Mouse (Mus musculus): Measurements from ENCODE around the gene Spice1. TPM values are rescaled to one million over a fixed set of nuclear protein-coding genes. Genes with fewer than 3 reads are reported as not detected.

Gene Spice1
- polyA plus RNA-seq, 1 experiment from 2014 or later = 23.8 TPM

GRCm38 (mm10) chr16:44384251-44384650 is 37.3 kb downstream of the Spice1 start:
- H3K36me3 ChIP-seq = peaks cover 24% of the 10 kb centered on the region
- DNase-seq (ENCODE audit: low spot score) = no peak
- H3K27me3 ChIP-seq (ENCODE audit: insufficient read depth, poor library complexity, severe bottlenecking) = no peaks in the 10 kb centered on the region
- no peak overlapping the region for H3K4me3 ChIP-seq
- 85% methylated on average over 1 of the region's 1 CpGs for WGBS
- no peak overlapping the region for H3K27ac ChIP-seq
- H3K9me3 ChIP-seq = no peaks in the 10 kb centered on the region
- peaks cover 14% of the 10 kb centered on the region for H3K4me1 ChIP-seq

GRCm38 (mm10) chr16:44391877-44392548 is 45.1 kb downstream of the Spice1 start:
- DNase-seq (ENCODE audit: low spot score) = no peak
- H3K27me3 ChIP-seq (ENCODE audit: insufficient read depth, poor library complexity, severe bottlenecking) = no peaks in the 10 kb centered on the region

DNA sequence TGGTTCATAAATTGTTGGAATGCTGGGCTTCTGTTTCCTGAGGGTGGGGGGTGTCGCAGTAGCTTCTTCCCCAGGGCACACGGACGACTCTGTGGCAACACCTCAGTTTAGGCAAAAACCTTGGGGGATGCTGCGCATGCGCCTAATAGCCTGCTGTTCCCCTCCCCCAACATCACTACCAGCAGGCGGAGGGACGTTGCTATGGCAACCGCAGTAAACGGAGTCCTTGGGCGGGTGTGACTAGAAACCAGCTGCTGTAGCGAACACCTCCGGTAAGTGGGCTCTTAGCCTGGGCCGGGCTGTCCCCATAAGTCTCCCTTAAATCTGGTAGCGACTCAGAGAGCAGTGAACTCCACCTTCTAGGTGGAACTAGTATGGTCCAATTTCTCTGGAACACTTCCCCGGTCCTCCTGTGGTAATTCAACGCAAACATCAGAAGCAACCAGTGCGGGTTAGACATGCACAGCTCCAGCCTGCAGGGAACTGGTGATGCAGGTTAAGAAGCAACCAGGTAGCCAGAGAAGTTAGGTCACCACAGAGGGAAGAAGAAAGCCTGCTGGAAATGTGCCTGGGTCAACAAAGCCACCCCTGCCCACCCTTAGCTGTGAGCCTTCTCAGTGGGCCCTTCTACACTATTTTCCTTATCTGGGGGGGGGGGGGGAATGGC is 47.8 kb downstream of the Spice1 start, which contains the start of gene Cfap44:
Gene Cfap44 (plus strand): TSS at position 220 of the 667 bp plus-strand sequence.
- H3K9me3 ChIP-seq = peaks cover 3% of the 10 kb centered on the region; the same call in 1 of the 2 replicates
- H3K27me3 ChIP-seq (ENCODE audit: insufficient read depth, poor library complexity, severe bottlenecking) = no peaks in the 10 kb centered on the region
- peaks cover 5% of the 10 kb centered on the region; the same call in 1 of the 2 replicates for H3K36me3 ChIP-seq
- 1% methylated on average over 17 of the region's 17 CpGs for WGBS
- H3K4me1 ChIP-seq = peaks cover 27% of the 10 kb centered on the region
- peak within 1 kb of the TSS; percentile 30; the same call in 1 of the 2 replicates for H3K27ac ChIP-seq
- H3K4me3 ChIP-seq = peak within 1 kb of the TSS; percentile 46
- DNase-seq (ENCODE audit: low spot score) = peak; percentile 94

More at GRCm38 (mm10) chr16:44391877-44392548, 45.1 kb downstream of the Spice1 start:
- peaks cover 14% of the 10 kb centered on the region for H3K4me1 ChIP-seq
- 37% methylated on average over 9 of the region's 9 CpGs for WGBS
- no peak overlapping the region for H3K27ac ChIP-seq
- H3K9me3 ChIP-seq = peaks cover 3% of the 10 kb centered on the region; the same call in 1 of the 2 replicates
- peaks cover 22% of the 10 kb centered on the region for H3K36me3 ChIP-seq
- no peak overlapping the region for H3K4me3 ChIP-seq

- WGBS = 89% methylated on average over 5 of the region's 5 CpGs
- Histone ChIP-seq H3K9me3 (no peaks in the 10 kb centered on the region), H3K36me3 (no peaks in the 10 kb centered on the region), H3K4me1 (no peaks in the 10 kb centered on the region), H3K27ac (no peak overlapping the region), H3K27me3 (ENCODE audit: insufficient read depth, poor library complexity, severe bottlenecking) (no peaks in the 10 kb centered on the region), H3K4me3 (no peak overlapping the region)
- no peak for DNase-seq (ENCODE audit: low spot score)
These were observed 58.0 kb downstream of the Spice1 start for GRCm38 (mm10) chr16:44404933-44405332.

GRCm38 (mm10) chr16:44407211-44407610 is 60.3 kb downstream of the Spice1 start:
- no peaks in the 10 kb centered on the region for H3K27me3 ChIP-seq (ENCODE audit: insufficient read depth, poor library complexity, severe bottlenecking)
- no peak overlapping the region for H3K4me3 ChIP-seq
- H3K9me3 ChIP-seq = no peaks in the 10 kb centered on the region
- no peak for DNase-seq (ENCODE audit: low spot score)
- H3K27ac ChIP-seq = no peak overlapping the region
- H3K36me3 ChIP-seq = no peaks in the 10 kb centered on the region
- WGBS = 82% methylated on average over 5 of the region's 5 CpGs
- no peaks in the 10 kb centered on the region for H3K4me1 ChIP-seq

DNA sequence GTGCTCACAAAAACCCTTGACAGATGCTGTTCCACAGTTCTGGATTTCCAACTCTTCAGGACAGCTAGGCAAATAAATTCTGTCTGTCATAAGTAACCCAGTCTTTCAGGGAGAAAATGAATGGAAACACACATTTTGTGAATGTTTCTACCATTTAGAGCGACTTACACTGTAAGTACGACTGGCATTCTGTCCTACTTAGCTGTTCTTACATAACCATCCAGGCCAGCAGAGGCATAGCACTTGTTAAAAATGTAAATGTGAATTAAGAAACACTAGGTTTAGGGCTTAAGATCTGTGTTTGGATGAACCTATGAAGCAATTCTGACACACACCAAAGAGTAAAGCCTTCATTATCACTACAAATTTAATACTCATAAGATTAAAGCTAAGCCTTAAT is 61.4 kb downstream of the Spice1 start:
- H3K4me1 ChIP-seq = no peaks in the 10 kb centered on the region
- no peaks in the 10 kb centered on the region for H3K36me3 ChIP-seq
- H3K27ac ChIP-seq = no peak overlapping the region
- no peak for DNase-seq (ENCODE audit: low spot score)
- no peaks in the 10 kb centered on the region for H3K27me3 ChIP-seq (ENCODE audit: insufficient read depth, poor library complexity, severe bottlenecking)
- H3K4me3 ChIP-seq = no peak overlapping the region
- H3K9me3 ChIP-seq = no peaks in the 10 kb centered on the region
- 82% methylated on average over 2 of the region's 2 CpGs for WGBS

GRCm38 (mm10) chr16:44410176-44410575 is 63.3 kb downstream of the Spice1 start:
- Histone ChIP-seq H3K36me3 (no peaks in the 10 kb centered on the region), H3K9me3 (no peaks in the 10 kb centered on the region), H3K27me3 (ENCODE audit: insufficient read depth, poor library complexity, severe bottlenecking) (no peaks in the 10 kb centered on the region), H3K4me3 (no peak overlapping the region), H3K27ac (no peak overlapping the region), H3K4me1 (no peaks in the 10 kb centered on the region)
- no peak for DNase-seq (ENCODE audit: low spot score)
- WGBS = 55% methylated on average over 6 of the region's 6 CpGs

- H3K36me3 ChIP-seq = no peaks in the 10 kb centered on the region
- H3K4me1 ChIP-seq = no peaks in the 10 kb centered on the region
- no peak overlapping the region for H3K27ac ChIP-seq
- H3K4me3 ChIP-seq = no peak overlapping the region
- DNase-seq (ENCODE audit: low spot score) = no peak
- H3K27me3 ChIP-seq (ENCODE audit: insufficient read depth, poor library complexity, severe bottlenecking) = no peaks in the 10 kb centered on the region
- 65% methylated on average over 8 of the region's 8 CpGs for WGBS
- H3K9me3 ChIP-seq = no peaks in the 10 kb centered on the region
These were observed 70.7 kb downstream of the Spice1 start for GRCm38 (mm10) chr16:44417596-44417995.

DNA sequence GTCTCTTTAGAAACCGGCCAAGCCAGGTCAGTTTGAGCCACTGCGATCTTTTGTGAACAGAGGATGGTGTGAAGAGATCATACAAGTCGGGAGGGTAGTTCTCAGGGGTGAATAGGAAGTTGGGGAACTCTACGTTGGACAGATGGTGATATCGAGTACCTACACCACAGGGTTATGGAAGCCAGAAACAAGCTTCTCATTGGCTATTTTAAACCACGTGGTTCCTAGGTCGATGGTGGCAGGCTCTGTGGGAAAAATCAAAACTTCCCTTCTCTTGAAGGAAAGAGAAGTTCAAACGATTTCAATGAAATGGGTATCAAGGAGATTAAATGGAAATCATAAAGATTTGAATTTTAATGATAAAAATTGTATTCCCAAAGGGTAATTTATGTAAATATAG is 74.8 kb downstream of the Spice1 start:
- H3K9me3 ChIP-seq = no peaks in the 10 kb centered on the region
- peaks cover 5% of the 10 kb centered on the region; the same call in 1 of the 2 replicates for H3K4me1 ChIP-seq
- 80% methylated on average over 8 of the region's 8 CpGs for WGBS
- DNase-seq (ENCODE audit: low spot score) = no peak
- no peaks in the 10 kb centered on the region for H3K27me3 ChIP-seq (ENCODE audit: insufficient read depth, poor library complexity, severe bottlenecking)
- H3K4me3 ChIP-seq = no peak overlapping the region
- no peak overlapping the region for H3K27ac ChIP-seq
- no peaks in the 10 kb centered on the region for H3K36me3 ChIP-seq

DNA sequence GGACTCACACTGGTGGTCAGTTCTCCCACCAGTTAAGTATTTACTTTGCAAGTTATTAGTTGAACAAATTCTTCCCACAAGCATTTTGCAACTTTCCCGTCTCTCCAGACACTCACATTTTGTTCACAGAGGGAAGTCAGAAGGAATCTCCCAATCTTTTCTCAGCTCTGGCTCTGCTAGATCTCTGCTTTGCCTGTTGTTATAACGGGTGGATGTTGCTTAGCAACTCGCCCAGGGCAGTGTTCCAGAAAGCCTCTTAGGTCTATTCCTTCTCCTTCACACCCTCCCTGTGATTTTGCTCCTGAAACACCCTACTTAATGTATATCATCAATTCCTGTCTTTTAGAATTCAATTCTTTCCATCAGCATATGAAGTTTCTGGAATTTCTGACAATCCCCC is 76.6 kb downstream of the Spice1 start:
- H3K27ac ChIP-seq = no peak overlapping the region
- DNase-seq (ENCODE audit: low spot score) = no peak
- no peaks in the 10 kb centered on the region for H3K27me3 ChIP-seq (ENCODE audit: insufficient read depth, poor library complexity, severe bottlenecking)
- peaks cover 5% of the 10 kb centered on the region; the same call in 1 of the 2 replicates for H3K4me1 ChIP-seq
- H3K9me3 ChIP-seq = no peaks in the 10 kb centered on the region
- H3K4me3 ChIP-seq = no peak overlapping the region
- H3K36me3 ChIP-seq = no peaks in the 10 kb centered on the region
- 36% methylated on average over 3 of the region's 3 CpGs for WGBS

- Histone ChIP-seq H3K36me3 (no peaks in the 10 kb centered on the region), H3K4me3 (no peak overlapping the region), H3K4me1 (peaks cover 1% of the 10 kb centered on the region; the same call in 1 of the 2 replicates), H3K27me3 (ENCODE audit: insufficient read depth, poor library complexity, severe bottlenecking) (no peaks in the 10 kb centered on the region), H3K9me3 (no peaks in the 10 kb centered on the region), H3K27ac (no peak overlapping the region)
- WGBS = 76% methylated on average over 5 of the region's 5 CpGs
- DNase-seq (ENCODE audit: low spot score) = no peak
These were observed 81.5 kb downstream of the Spice1 start for GRCm38 (mm10) chr16:44428456-44428855.

DNA sequence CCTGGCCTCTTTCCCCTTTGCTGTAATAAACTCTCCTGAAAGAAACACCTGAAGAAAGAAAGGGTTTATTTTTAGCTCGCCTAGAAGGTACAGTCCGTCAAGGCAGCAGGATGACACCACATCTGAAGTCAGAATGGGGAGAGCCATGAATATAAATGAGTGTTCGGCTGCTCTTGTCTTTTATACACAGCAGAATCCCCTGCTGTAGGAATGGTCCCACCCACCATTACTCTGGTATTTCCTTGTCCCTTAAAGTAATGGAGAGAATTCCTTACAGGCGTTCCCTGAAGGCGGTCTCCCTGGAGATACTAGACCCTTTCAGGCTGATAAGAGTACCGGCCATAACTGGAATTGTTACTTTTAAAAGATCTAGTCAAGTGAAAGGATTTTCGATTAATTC is 83.1 kb downstream of the Spice1 start:
- H3K27me3 ChIP-seq (ENCODE audit: insufficient read depth, poor library complexity, severe bottlenecking) = no peaks in the 10 kb centered on the region
- H3K4me3 ChIP-seq = no peak overlapping the region
- no peaks in the 10 kb centered on the region for H3K36me3 ChIP-seq
- no peaks in the 10 kb centered on the region for H3K9me3 ChIP-seq
- no peak overlapping the region for H3K27ac ChIP-seq
- no peaks in the 10 kb centered on the region for H3K4me1 ChIP-seq
- WGBS = 63% methylated on average over 7 of the region's 7 CpGs
- DNase-seq (ENCODE audit: low spot score) = no peak

DNA sequence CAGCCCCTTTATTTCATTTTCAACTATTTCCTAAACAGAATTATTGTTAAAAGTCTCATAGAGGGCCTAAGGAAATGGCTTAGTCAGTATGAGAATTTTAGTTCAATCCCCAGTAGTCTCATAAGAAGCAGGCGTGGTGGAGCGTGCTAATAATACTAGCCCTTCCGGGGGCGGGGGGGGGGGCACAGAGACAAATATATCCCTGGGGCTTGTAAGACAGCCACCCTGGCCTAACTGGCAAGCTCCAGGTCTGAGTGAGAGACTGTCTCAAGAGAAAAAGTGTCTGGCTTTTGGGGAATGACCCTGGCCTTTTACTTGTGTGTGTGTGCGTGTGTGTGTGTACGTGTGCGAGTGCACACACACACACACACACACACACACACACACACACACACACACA is 88.0 kb downstream of the Spice1 start:
- Histone ChIP-seq H3K27ac (no peak overlapping the region), H3K36me3 (no peaks in the 10 kb centered on the region), H3K27me3 (ENCODE audit: insufficient read depth, poor library complexity, severe bottlenecking) (no peaks in the 10 kb centered on the region), H3K9me3 (no peaks in the 10 kb centered on the region), H3K4me3 (no peak overlapping the region), H3K4me1 (no peaks in the 10 kb centered on the region)
- no peak for DNase-seq (ENCODE audit: low spot score)
- WGBS = 79% methylated on average over 7 of the region's 7 CpGs
